Mouse (Mus musculus): ENCODE measurements at regions not wholly inside any gene's neighbourhood (a gene's known extent, or its start where the extent isn't known, plus 50 kb on each side); places are given as distances from the start of the nearest gene placed in this dataset.

DNA sequence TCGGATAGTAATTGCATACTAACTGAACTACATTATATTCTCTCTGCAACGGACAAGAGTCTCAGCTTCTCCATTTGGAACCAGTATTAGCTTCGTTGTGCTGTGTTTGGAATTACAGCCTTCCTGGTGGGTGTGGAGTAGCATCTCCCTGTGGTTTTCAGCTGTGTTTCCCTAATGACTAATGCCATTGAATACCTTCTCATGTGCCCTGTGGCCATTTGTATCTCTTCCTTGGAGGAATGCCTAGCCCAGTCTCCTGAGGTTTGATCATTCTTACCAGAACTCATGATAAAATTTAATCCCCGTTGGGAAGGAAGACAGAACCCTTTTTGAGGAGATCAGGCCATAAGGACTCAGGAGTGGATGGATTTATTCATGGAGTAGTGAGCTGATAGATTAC, 59.6 kb upstream of the Nrbf2 start:
- TF ChIP-seq ZC3H11A (IDR thresholded peaks at IDR 0.05; ENCODE audit: low read depth, low read length), result no peak
- no peak for TF ChIP-seq ELF1 (IDR thresholded peaks at IDR 0.05; ENCODE audit: low read depth, low read length)
- TF ChIP-seq POLR2A (IDR thresholded peaks at IDR 0.05; ENCODE audit: control insufficient read depth in 1 of 2, insufficient read depth in 1 of 2, low read depth in 1 of 2, low read length in 2 of 2, poor library complexity in 1 of 2), result no peak
- no peak for TF ChIP-seq HCFC1 (IDR thresholded peaks at IDR 0.05; ENCODE audit: low read depth, low read length)
- TF ChIP-seq TCF12 (IDR thresholded peaks at IDR 0.05; ENCODE audit: low read depth, low read length), result no peak
- TF ChIP-seq CTCF (IDR thresholded peaks at IDR 0.05 in 2 of 3, conservative IDR thresholded peaks at IDR 0.05 in 1 of 3; ENCODE audit: control insufficient read depth in 1 of 3, insufficient read depth in 1 of 3, low read depth in 2 of 3, low read length in 3 of 3, poor library complexity in 1 of 3, severe bottlenecking in 1 of 3), result no peak
- TF ChIP-seq SMC3 (IDR thresholded peaks at IDR 0.05; ENCODE audit: low read depth, low read length), result no peak
- no peak for TF ChIP-seq SIN3A (IDR thresholded peaks at IDR 0.05; ENCODE audit: low read length)
- no peak for TF ChIP-seq TBP (IDR thresholded peaks at IDR 0.05; ENCODE audit: low read depth, low read length)
- TF ChIP-seq E2F4 (IDR thresholded peaks at IDR 0.05; ENCODE audit: borderline replicate concordance, low read depth, low read length), result no peak
- TF ChIP-seq MYC (IDR thresholded peaks at IDR 0.05; ENCODE audit: low read depth, low read length), result no peak
- no peak for TF ChIP-seq POLR2AphosphoS2 (IDR thresholded peaks at IDR 0.05; ENCODE audit: low read length)
